Mouse (Mus musculus): Measurements from ENCODE around the gene Slc25a17. TPM values are rescaled to one million over a fixed set of nuclear protein-coding genes. Genes with fewer than 3 reads are reported as not detected.

Slc25a17 gene
- total and polyA plus RNA-seq, 2 experiments from 2014 or later: 80.7 to 123 TPM

- H3K27me3 ChIP-seq (ENCODE audit: insufficient read depth, low read length): no peaks in the 10 kb centered on the region
- no peaks in the 10 kb centered on the region for H3K9me3 ChIP-seq (ENCODE audit: low read length)
- no peak overlapping the region for H3K9ac ChIP-seq
- H3K4me1 ChIP-seq (ENCODE audit: insufficient read depth): no peaks in the 10 kb centered on the region
- no peak for ATAC-seq
- H3K27ac ChIP-seq (ENCODE audit: low read depth, low read length): no peak overlapping the region
- 67% methylated on average over 4 of the region's 4 CpGs for WGBS
- no peak overlapping the region for H3K4me2 ChIP-seq (ENCODE audit: low read depth)
- DNase-seq: no peak
- H3K36me3 ChIP-seq (ENCODE audit: insufficient read depth): peaks cover 52% of the 10 kb centered on the region
- no peak overlapping the region for H3K4me3 ChIP-seq (ENCODE audit: low read depth, low read length)
- no peak for TF ChIP-seq CTCF (IDR thresholded peaks at IDR 0.05; ENCODE audit: low read depth)
Measured at GRCm38 (mm10) chr15:81324979-81325378, 35.6 kb downstream of the Slc25a17 start.

DNA sequence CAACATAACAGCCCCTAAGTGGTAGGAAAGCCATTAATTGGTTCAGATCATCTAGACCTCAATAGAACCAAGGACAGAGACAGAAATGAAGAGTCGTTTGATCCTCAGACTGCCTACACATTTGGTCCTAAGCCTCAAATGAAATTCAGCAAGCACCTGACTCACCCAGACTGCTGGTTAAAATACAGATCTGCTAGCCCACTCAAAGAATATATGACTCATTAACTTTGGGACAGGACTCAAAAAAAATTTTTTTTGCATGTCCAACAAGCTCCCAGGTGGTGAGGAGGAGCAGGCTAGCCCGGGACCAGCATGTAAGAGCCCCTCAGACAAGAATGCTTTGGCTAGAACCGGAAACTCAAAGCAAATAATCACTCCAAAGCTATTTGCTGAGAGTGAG lies 40.5 kb downstream of the Slc25a17 start:
- ATAC-seq: no peak
- DNase-seq: no peak
- no peak overlapping the region for H3K27ac ChIP-seq (ENCODE audit: low read depth, low read length)
- H3K36me3 ChIP-seq (ENCODE audit: insufficient read depth): peaks cover 47% of the 10 kb centered on the region
- WGBS: 91% methylated on average over 3 of the region's 3 CpGs
- no peak for TF ChIP-seq CTCF (IDR thresholded peaks at IDR 0.05; ENCODE audit: low read depth)
- no peaks in the 10 kb centered on the region for H3K27me3 ChIP-seq (ENCODE audit: insufficient read depth, low read length)
- H3K4me2 ChIP-seq (ENCODE audit: low read depth): no peak overlapping the region
- H3K4me1 ChIP-seq (ENCODE audit: insufficient read depth): no peaks in the 10 kb centered on the region
- no peaks in the 10 kb centered on the region for H3K9me3 ChIP-seq (ENCODE audit: low read length)
- no peak overlapping the region for H3K9ac ChIP-seq
- no peak overlapping the region for H3K4me3 ChIP-seq (ENCODE audit: low read depth, low read length)

DNA sequence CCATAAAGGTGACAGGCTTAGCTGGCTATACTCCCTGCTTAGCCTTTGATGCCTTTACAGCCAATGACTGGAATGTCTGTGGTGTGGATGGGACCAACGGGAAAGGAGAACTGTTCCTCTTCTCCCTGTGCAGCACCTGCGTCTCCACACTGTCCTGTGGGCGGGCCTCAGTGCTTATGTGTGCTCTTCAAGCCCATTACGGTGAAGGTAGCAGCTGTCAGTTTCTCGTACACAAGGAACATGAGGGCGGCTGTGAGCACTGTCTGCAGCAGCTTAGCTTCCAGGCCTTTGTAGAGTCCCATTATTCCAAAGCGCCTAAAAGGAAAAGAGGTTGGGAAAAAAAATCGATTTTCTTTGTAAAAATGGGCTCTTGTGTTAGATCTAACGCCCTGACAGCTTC lies 41.1 kb downstream of the Slc25a17 start:
- no peak for ATAC-seq

DNA sequence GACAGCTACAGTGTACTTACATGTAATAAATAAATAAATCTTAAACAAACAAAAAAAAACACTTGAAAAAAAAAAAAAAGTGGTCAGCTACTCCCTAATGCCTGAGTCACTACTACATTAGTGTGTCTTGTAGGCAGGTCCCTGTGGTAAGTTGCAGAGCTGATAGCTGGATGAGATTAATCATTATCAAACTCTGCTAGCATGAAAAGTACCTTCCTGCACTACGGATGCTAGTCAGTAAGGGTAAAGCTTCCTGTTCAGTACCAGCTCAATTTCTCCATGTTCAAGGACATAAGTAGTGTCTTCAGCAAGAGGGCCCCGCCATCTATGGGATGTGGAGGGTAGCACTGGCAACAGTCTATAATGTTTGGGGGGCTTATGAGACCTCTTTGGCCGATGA lies 46.7 kb downstream of the Slc25a17 start:
- DNase-seq: no peak

More for the DNA sequence above, 41.1 kb downstream of the Slc25a17 start:
- H3K36me3 ChIP-seq (ENCODE audit: insufficient read depth): peaks cover 47% of the 10 kb centered on the region
- WGBS: 72% methylated on average over 9 of the region's 9 CpGs
- no peak overlapping the region for H3K9ac ChIP-seq
- DNase-seq: no peak
- no peak for TF ChIP-seq CTCF (IDR thresholded peaks at IDR 0.05; ENCODE audit: low read depth)
- no peaks in the 10 kb centered on the region for H3K27me3 ChIP-seq (ENCODE audit: insufficient read depth, low read length)
- no peaks in the 10 kb centered on the region for H3K9me3 ChIP-seq (ENCODE audit: low read length)
- no peak overlapping the region for H3K4me2 ChIP-seq (ENCODE audit: low read depth)
- no peak overlapping the region for H3K4me3 ChIP-seq (ENCODE audit: low read depth, low read length)
- no peak overlapping the region for H3K27ac ChIP-seq (ENCODE audit: low read depth, low read length)
- no peaks in the 10 kb centered on the region for H3K4me1 ChIP-seq (ENCODE audit: insufficient read depth)

DNA sequence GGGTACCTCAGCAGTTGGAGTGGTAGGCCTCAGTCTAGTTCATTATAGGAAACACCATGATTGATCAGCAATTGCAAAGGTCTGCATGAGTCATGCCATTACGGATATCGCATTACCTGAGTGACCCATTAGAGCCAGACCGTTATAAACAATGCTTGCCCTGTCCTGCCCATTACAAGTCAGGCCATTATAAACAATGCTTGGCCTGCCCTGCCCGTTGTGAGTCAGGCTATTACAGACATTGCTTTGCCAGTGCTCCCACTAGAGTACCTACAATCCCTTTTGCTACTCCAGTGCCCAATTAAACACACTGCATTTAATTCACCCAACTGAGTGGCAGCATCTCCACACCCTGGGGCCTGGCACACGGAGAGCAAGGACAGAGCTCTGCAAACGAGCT lies 49.6 kb downstream of the Slc25a17 start:
- H3K36me3 ChIP-seq (ENCODE audit: insufficient read depth): peaks cover 3% of the 10 kb centered on the region; the same call in 1 of the 2 replicates
- H3K4me1 ChIP-seq (ENCODE audit: insufficient read depth): 0 out of 2 replicates have a peak, but pooled peaks cover 2% of the 10 kb centered on the region
- no peak overlapping the region for H3K4me3 ChIP-seq (ENCODE audit: low read depth, low read length)
- DNase-seq: no peak
- TF ChIP-seq CTCF (IDR thresholded peaks at IDR 0.05; ENCODE audit: low read depth): no peak
- no peaks in the 10 kb centered on the region for H3K27me3 ChIP-seq (ENCODE audit: insufficient read depth, low read length)
- H3K4me2 ChIP-seq (ENCODE audit: low read depth): no peak overlapping the region
- H3K9ac ChIP-seq: no peak overlapping the region
- ATAC-seq: no peak
- WGBS: 45% methylated on average over 6 of the region's 6 CpGs
- no peak overlapping the region for H3K27ac ChIP-seq (ENCODE audit: low read depth, low read length)
- H3K9me3 ChIP-seq (ENCODE audit: low read length): no peaks in the 10 kb centered on the region

More for the DNA sequence above, 46.7 kb downstream of the Slc25a17 start:
- no peak for TF ChIP-seq CTCF (IDR thresholded peaks at IDR 0.05; ENCODE audit: low read depth)
- ATAC-seq: no peak
- Histone ChIP-seq H3K27ac (ENCODE audit: low read depth, low read length) (no peak overlapping the region), H3K36me3 (ENCODE audit: insufficient read depth) (peaks cover 14% of the 10 kb centered on the region), H3K4me2 (ENCODE audit: low read depth) (no peak overlapping the region), H3K9ac (no peak overlapping the region), H3K9me3 (ENCODE audit: low read length) (no peaks in the 10 kb centered on the region), H3K4me1 (ENCODE audit: insufficient read depth) (0 out of 2 replicates have a peak, but pooled peaks cover 2% of the 10 kb centered on the region), H3K27me3 (ENCODE audit: insufficient read depth, low read length) (no peaks in the 10 kb centered on the region), H3K4me3 (ENCODE audit: low read depth, low read length) (no peak overlapping the region)
- WGBS: 94% methylated on average over 3 of the region's 3 CpGs

DNA sequence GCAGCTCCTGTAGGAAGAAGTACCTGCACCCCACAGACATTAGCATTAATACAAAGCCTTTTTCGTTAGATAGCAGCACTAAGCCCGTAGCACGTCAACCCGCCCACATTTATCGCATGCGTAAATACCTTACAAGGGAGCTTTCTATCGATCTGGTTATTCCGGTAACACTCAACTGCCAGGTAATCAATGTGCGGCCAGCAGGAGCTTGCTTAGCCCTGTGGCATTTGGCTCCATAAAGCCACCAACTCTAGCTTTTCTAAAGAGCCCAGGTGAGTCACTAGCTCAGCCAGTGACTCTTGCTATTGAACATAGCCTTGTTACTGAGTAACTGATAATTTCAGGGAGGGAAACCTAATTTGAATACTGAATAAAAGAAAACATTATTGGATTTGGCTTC lies 50.3 kb downstream of the Slc25a17 start:
- peaks cover 2% of the 10 kb centered on the region; the same call in 1 of the 2 replicates for H3K36me3 ChIP-seq (ENCODE audit: insufficient read depth)
- WGBS: 87% methylated on average over 9 of the region's 9 CpGs
- H3K9me3 ChIP-seq (ENCODE audit: low read length): no peaks in the 10 kb centered on the region
- no peak for TF ChIP-seq CTCF (IDR thresholded peaks at IDR 0.05; ENCODE audit: low read depth)
- 0 out of 2 replicates have a peak, but pooled peaks cover 2% of the 10 kb centered on the region for H3K4me1 ChIP-seq (ENCODE audit: insufficient read depth)
- no peak overlapping the region for H3K4me3 ChIP-seq (ENCODE audit: low read depth, low read length)
- H3K9ac ChIP-seq: no peak overlapping the region
- DNase-seq (no peak), ATAC-seq (no peak)
- H3K27me3 ChIP-seq (ENCODE audit: insufficient read depth, low read length): no peaks in the 10 kb centered on the region
- H3K27ac ChIP-seq (ENCODE audit: low read depth, low read length): no peak overlapping the region
- H3K4me2 ChIP-seq (ENCODE audit: low read depth): no peak overlapping the region

GRCm38 (mm10) chr15:81308038-81308437 lies 52.6 kb downstream of the Slc25a17 start:
- WGBS: 96% methylated on average over 7 of the region's 7 CpGs
- no peak for ATAC-seq
- Histone ChIP-seq H3K27me3 (ENCODE audit: insufficient read depth, low read length) (no peaks in the 10 kb centered on the region), H3K27ac (ENCODE audit: low read depth, low read length) (no peak overlapping the region), H3K4me2 (ENCODE audit: low read depth) (no peak overlapping the region), H3K9me3 (ENCODE audit: low read length) (no peaks in the 10 kb centered on the region), H3K36me3 (ENCODE audit: insufficient read depth) (no peaks in the 10 kb centered on the region), H3K9ac (no peak overlapping the region), H3K4me3 (ENCODE audit: low read depth, low read length) (no peak overlapping the region), H3K4me1 (ENCODE audit: insufficient read depth) (0 out of 2 replicates have a peak, but pooled peaks cover 2% of the 10 kb centered on the region)
- no peak for DNase-seq
- no peak for TF ChIP-seq CTCF (IDR thresholded peaks at IDR 0.05; ENCODE audit: low read depth)
